Mouse (Mus musculus): Measurements from ENCODE around the gene Defb39.

Gene Defb39

DNA sequence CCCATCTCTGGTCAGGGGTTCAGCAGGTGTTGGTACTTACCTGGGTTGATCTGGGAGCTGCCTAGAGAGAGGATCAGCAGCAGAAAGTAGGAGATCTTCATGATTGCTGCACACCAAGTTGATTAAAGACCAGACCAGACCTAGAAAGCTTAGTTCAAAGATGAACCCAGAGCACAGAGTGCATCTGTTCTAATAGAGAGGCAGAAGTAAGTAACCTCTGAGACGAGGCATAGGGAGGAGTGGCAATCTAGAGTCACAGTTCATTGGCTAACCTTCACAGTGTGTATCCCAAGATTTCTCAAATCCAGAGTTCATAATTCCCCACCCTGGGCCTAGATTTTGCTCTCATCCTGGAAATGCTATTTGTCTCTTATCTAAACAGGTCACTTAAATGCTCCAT is at the start of gene Defb39:
Defb39 (minus strand) TSS at position 101 of the 400 bp plus-strand sequence.
- no peak for DNase-seq (ENCODE audit: low spot score in 2 of 2)

DNA sequence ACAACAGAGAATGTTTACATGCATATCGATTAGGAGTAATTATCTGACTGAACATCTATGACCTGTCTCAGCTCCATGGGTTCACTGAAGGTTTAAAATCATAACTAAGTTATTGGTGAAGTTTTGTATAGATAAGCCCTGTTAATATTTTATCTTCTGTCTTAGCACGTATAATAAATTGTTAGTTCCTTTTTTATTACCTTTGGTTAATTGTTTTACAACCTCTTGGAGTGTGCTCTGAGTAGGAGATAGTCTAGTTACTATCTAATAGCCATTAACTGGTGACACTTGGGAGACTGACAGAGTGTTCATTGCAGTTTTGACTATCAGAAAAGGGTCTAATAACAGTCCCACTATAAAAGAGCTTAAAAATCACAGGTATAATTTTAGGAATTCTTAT is 1.4 kb upstream of the Defb39 start:
- DNase-seq (ENCODE audit: low spot score in 2 of 2) = no peak

DNA sequence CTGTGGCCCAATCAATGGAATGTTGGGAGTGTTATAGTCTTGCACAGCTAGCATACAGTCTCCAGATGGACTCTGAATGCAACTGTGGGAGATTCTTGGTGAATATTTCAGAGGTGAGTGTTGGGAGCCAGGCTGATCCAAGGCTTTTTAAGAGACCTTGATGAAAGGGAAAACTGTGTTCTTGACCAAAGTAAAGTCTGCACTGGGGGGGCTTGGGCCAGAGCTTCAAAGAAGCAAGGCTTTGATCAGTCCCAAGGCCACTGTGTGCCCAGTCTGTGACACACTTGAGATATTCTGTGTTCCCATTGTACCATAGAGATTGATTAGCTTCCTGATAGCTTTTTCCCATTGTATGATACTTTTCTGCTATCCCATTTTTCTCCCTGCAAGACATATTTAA is 1.7 kb downstream of the Defb39 start:
- no peak for DNase-seq (ENCODE audit: low spot score in 2 of 2)

GRCm38 (mm10) chr8:19045242-19045641 is 19.4 kb downstream of the Defb39 start:
- no peak for DNase-seq (ENCODE audit: low spot score in 2 of 2)

- no peak for DNase-seq (ENCODE audit: low spot score in 2 of 2)
Measured at GRCm38 (mm10) chr8:19026466-19026865, 38.1 kb downstream of the Defb39 start, which contains the start of gene Defb38. TSS of gene Defb38 (minus strand) at chr8:19026566.

Data from urinary bladder, postnatal 36 days (tissue).